Comparison of ENCODE assay signal across 27 mouse cellular contexts in the genomic region with DNA sequence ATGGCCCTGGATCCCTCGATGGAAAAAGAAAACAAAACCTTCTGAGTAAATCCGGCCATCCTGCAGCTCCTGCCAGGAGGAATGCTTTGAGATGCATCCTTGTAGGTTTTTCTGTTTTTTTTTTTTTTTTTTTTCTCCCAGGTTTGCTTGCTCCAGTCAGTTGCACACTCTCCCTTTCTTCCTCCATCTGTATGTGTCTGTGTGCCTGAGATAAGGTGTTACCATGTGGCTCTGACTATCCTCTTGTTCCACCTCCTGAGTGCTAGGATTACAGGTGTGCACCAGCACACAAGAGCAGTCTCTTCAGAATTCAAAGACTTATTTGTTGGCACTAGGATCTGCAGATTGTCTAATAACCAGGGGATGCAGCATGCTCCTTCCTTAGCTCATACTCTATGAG. TPM values are rescaled to one million over a fixed set of nuclear protein-coding genes. Genes with fewer than 3 reads are reported as not detected.
DNase-seq lines count a peak whose midpoint lies in the region; ATAC-seq and TF ChIP-seq lines count a peak whose summit lies in the region.
"Had no signal": no experiment of that assay in that cellular context is flagged by ENCODE, and none has a peak within 500 bp of the region (broad histone marks: within the 10 kb centered on the region; RNA-seq: fewer than 3 reads in every experiment).

No protein-coding gene starts in this region.

- peaks cover 22% of the 10 kb centered on the region for H3K4me1 ChIP-seq in midbrain, embryonic 15.5 days
- peaks cover 23% of the 10 kb centered on the region for H3K4me1 ChIP-seq in midbrain, embryonic 10.5 days
- peaks cover 60% of the 10 kb centered on the region for H3K4me1 ChIP-seq in liver, embryonic 12.5 days
- H3K4me1 ChIP-seq in liver, postnatal 0 days (ENCODE audit: insufficient read depth): peaks cover 31% of the 10 kb centered on the region

- WGBS in midbrain, embryonic 15.5 days: 50% methylated on average over 2 of the region's 2 CpGs
- whole genome bisulfite sequencing in midbrain, embryonic 10.5 days: 49% methylated on average over 2 of the region's 2 CpGs
- WGBS in liver, embryonic 12.5 days (ENCODE audit: insufficient replicate concordance): 42% methylated on average over 2 of the region's 2 CpGs
- 55% methylated on average over 2 of the region's 2 CpGs for WGBS in liver, postnatal 0 days (ENCODE audit: insufficient replicate concordance)

- no peak overlapping the region for H3K9ac ChIP-seq in midbrain, embryonic 15.5 days
- H3K9ac ChIP-seq in liver, embryonic 12.5 days: no peak overlapping the region
- H3K9ac ChIP-seq in liver, postnatal 0 days (replicated peaks): no peak overlapping the region
- H3K9ac ChIP-seq: heart, embryonic 13.5 days; hindbrain, embryonic 12.5 days; limb, embryonic 12.5 days; lung, embryonic 14.5 days; neural tube, embryonic 13.5 days had no signal

- H3K4me3 ChIP-seq in midbrain, embryonic 15.5 days: no peak overlapping the region
- H3K4me3 ChIP-seq in midbrain, embryonic 10.5 days: no peak overlapping the region
- H3K4me3 ChIP-seq in liver, embryonic 12.5 days: no peak overlapping the region
- H3K4me3 ChIP-seq in liver, postnatal 0 days (ENCODE audit: low read depth, low read length): no peak overlapping the region
- H3K4me3 ChIP-seq: embryonic facial prominence, embryonic 10.5 days; forebrain, embryonic 10.5 days; heart, embryonic 13.5 days; hindbrain, embryonic 12.5 days; limb, embryonic 12.5 days; neural tube, embryonic 13.5 days had no signal

- H3K27me3 ChIP-seq in midbrain, embryonic 15.5 days (replicated peaks): no peaks in the 10 kb centered on the region
- H3K27me3 ChIP-seq in midbrain, embryonic 10.5 days (ENCODE audit: low read depth, poor library complexity, severe bottlenecking): no peaks in the 10 kb centered on the region
- H3K27me3 ChIP-seq in liver, embryonic 12.5 days (replicated peaks): no peaks in the 10 kb centered on the region
- H3K27me3 ChIP-seq in liver, postnatal 0 days (ENCODE audit: insufficient read depth, low read length): no peaks in the 10 kb centered on the region
- H3K27me3 ChIP-seq: heart, embryonic 13.5 days; hindbrain, embryonic 12.5 days; limb, embryonic 12.5 days; neural tube, embryonic 13.5 days had no signal

- TF ChIP-seq EP300 in liver, postnatal 0 days (IDR thresholded peaks at IDR 0.05; ENCODE audit: low read depth): peak; percentile 71

- H3K27ac ChIP-seq in midbrain, embryonic 15.5 days: peak overlapping the region; percentile 14; the same call in 1 of the 2 replicates
- H3K27ac ChIP-seq in midbrain, embryonic 10.5 days (replicated peaks): no peak overlapping the region
- no peak overlapping the region for H3K27ac ChIP-seq in liver, embryonic 12.5 days
- no peak overlapping the region for H3K27ac ChIP-seq in liver, postnatal 0 days (ENCODE audit: low read depth)
- H3K27ac ChIP-seq: embryonic facial prominence, embryonic 10.5 days; forebrain, embryonic 10.5 days; heart, embryonic 13.5 days; hindbrain, embryonic 12.5 days; limb, embryonic 12.5 days; neural tube, embryonic 13.5 days had no signal

- TF ChIP-seq CTCF in liver, postnatal 0 days (IDR thresholded peaks at IDR 0.05; ENCODE audit: low read depth): no peak

- H3K4me2 ChIP-seq in midbrain, embryonic 15.5 days: no peak overlapping the region
- no peak overlapping the region for H3K4me2 ChIP-seq in liver, embryonic 12.5 days
- H3K4me2 ChIP-seq in liver, postnatal 0 days (ENCODE audit: low read depth, low read length): no peak overlapping the region
- H3K4me2 ChIP-seq: heart, embryonic 13.5 days; hindbrain, embryonic 12.5 days; limb, embryonic 12.5 days; lung, embryonic 14.5 days; midbrain, embryonic 11.5 days; neural tube, embryonic 13.5 days had no signal

- no peaks in the 10 kb centered on the region for H3K9me3 ChIP-seq in midbrain, embryonic 15.5 days
- H3K9me3 ChIP-seq in midbrain, embryonic 10.5 days (replicated peaks): no peaks in the 10 kb centered on the region
- no peaks in the 10 kb centered on the region for H3K9me3 ChIP-seq in liver, embryonic 12.5 days (replicated peaks)
- no peaks in the 10 kb centered on the region for H3K9me3 ChIP-seq in liver, postnatal 0 days (ENCODE audit: low read length)
- H3K9me3 ChIP-seq: embryonic facial prominence, embryonic 10.5 days; forebrain, embryonic 10.5 days; heart, embryonic 13.5 days; hindbrain, embryonic 12.5 days; limb, embryonic 12.5 days; neural tube, embryonic 13.5 days had no signal

- DNase-seq in midbrain, embryonic 10.5 days (ENCODE audit: low spot score): no peak
- no peak for DNase-seq in liver, postnatal 0 days
- no peak for DNase-seq in lung, postnatal 25 days (ENCODE audit: low spot score)
- DNase-seq in spleen, postnatal 4 days (ENCODE audit: low spot score in 2 of 2): no peak
- DNase-seq in heart, adult 8-10 months (ENCODE audit: low spot score): no peak
- DNase-seq: adrenal gland, postnatal 14 days; cerebellum, adult 9-11 months; gastrocnemius, postnatal 25 days; heart, adult 18-20 months; heart, postnatal 14 days; kidney, adult 8-10 months; kidney, postnatal 10 days; layer of hippocampus, postnatal 36 days; lung, embryonic 14.5 days; lung, postnatal 36 days; thymus, adult 18-20 months; thymus, postnatal 4 days had no signal

- no peak for ATAC-seq in midbrain, embryonic 15.5 days (replicated peaks)
- ATAC-seq in liver, embryonic 12.5 days: peak; percentile 80
- ATAC-seq in liver, postnatal 0 days: peak; percentile 49; the same call in 1 of the 2 replicates
- ATAC-seq: forebrain, embryonic 16.5 days had no signal

- no peaks in the 10 kb centered on the region for H3K36me3 ChIP-seq in midbrain, embryonic 15.5 days (replicated peaks)
- no peaks in the 10 kb centered on the region for H3K36me3 ChIP-seq in midbrain, embryonic 10.5 days
- no peaks in the 10 kb centered on the region for H3K36me3 ChIP-seq in liver, embryonic 12.5 days
- peaks cover 2% of the 10 kb centered on the region; the same call in 1 of the 2 replicates for H3K36me3 ChIP-seq in liver, postnatal 0 days (replicated peaks; ENCODE audit: insufficient read depth, low read length)
- H3K36me3 ChIP-seq: embryonic facial prominence, embryonic 10.5 days; forebrain, embryonic 10.5 days; hindbrain, embryonic 12.5 days; limb, embryonic 12.5 days; neural tube, embryonic 13.5 days had no signal

RNA-seq across cellular contexts. Expression of gene Gna12, which starts 23.3 kb away (rescaled TPM):
- 49.8 and 63.1 TPM in 2 replicates for polyA plus RNA-seq in midbrain, embryonic 15.5 days (2015; fragmentation: Nextera tagmentation; extraction: Ambion mirVana)
- polyA plus RNA-seq in midbrain, embryonic 10.5 days (2016; fragmentation: Nextera tagmentation; extraction: Ambion mirVana): 7.7 and 8.0 TPM in 2 replicates
- polyA plus RNA-seq in liver, embryonic 12.5 days (2016; fragmentation: Nextera tagmentation; extraction: Ambion mirVana): 33.8 TPM in 2 replicates
- polyA plus RNA-seq in liver, postnatal 0 days (2015; fragmentation: Nextera tagmentation; extraction: Ambion mirVana): 12.7 and 14.5 TPM in 2 replicates
- 100 to 1,000 TPM; 124 to 170 (median 134) TPM for total RNA-seq in heart, adult 8-10 months (2022)
